Mouse (Mus musculus) lung, embryonic 14.5 days (tissue): ENCODE data around the gene Fchsd2. TPM values are rescaled to one million over a fixed set of nuclear protein-coding genes. Genes with fewer than 3 reads are reported as not detected.
A peak's percentile ranks its signal among the peaks of the same experiment; 100 is the strongest.

Source experiments
- ATAC-seq: fragments of 200-750 bp; cut with Nextera tagmentation; 2 replicates; pipeline ENCODE4 v1.8.0; 2017; ENCODE audit warnings: mild to moderate bottlenecking, moderate TSS enrichment, moderate library complexity; ENCODE audit not compliant: insufficient read depth
- DNase-seq: peaks from one replicate; pipeline ENCODE4 v3.0.0-alpha.2; 2015
- H3K27ac ChIP-seq: fragments of 300-500 bp; sonication (generic); 2 replicates; pipeline ENCODE4 v1.5.1; 2014; ENCODE audit warnings: low read depth, mild to moderate bottlenecking, moderate library complexity
- H3K27me3 ChIP-seq: fragments of 300-500 bp; sonication (generic); 2 replicates; pipeline ENCODE4 v1.6.1; 2014; ENCODE audit warnings: low read length, control low read depth; ENCODE audit not compliant: insufficient read depth
- H3K36me3 ChIP-seq: fragments of 300-500 bp; sonication (generic); 2 replicates; pipeline ENCODE4 v1.6.1; 2014; ENCODE audit warnings: control low read depth; ENCODE audit not compliant: insufficient read depth
- H3K4me1 ChIP-seq: fragments of 300-500 bp; sonication (generic); 2 replicates; pipeline ENCODE4 v1.6.1; 2014; ENCODE audit warnings: antibody characterized with exemption, control low read depth; ENCODE audit not compliant: insufficient read depth
- H3K4me2 ChIP-seq: fragments of 300-500 bp; sonication (generic); 2 replicates; pipeline ENCODE4 v1.6.1; 2014; ENCODE audit warnings: mild to moderate bottlenecking
- H3K4me3 ChIP-seq: fragments of 300-500 bp; sonication (generic); 2 replicates; pipeline ENCODE4 v1.5.1; 2014; ENCODE audit warnings: low read depth, low read length
- H3K9ac ChIP-seq: fragments of 300-500 bp; sonication (generic); 2 replicates; pipeline ENCODE4 v1.6.1; 2014
- H3K9me3 ChIP-seq: fragments of 300-500 bp; sonication (generic); 2 replicates; pipeline ENCODE4 v1.6.1; 2016; ENCODE audit warnings: low read depth, low read length, control low read depth
- CTCF ChIP-seq: IDR thresholded peaks from 2 replicates; pipeline ENCODE4 v1.5.1; 2016; ENCODE audit warnings: antibody characterized with exemption, low read depth
- WGBS: fragments of 180-500 bp; shearing (Covaris S2); extraction: QIAGEN DNeasy Blood & Tissue Kit; methylation state at CpG from one replicate; pipeline ENCODE4 v1.1.7; 2014; 5-methylcytosine and 5-hydroxymethylcytosine counted together
- polyA plus RNA-seq: library from polyadenylated mRNA; unstranded; fragments of >200 nt; fragmentation: Nextera tagmentation; extraction: Ambion mirVana; gene quantifications from 2 replicates; pipeline ENCODE4 v1.2.1, GENCODE M21; 2014

Gene Fchsd2
- polyA plus RNA-seq, 1 experiment from 2014 or later: 23.8 TPM

GRCm38 (mm10) chr7:101064697-101065688 lies 27.7 kb upstream of the Fchsd2 start:
- no peak overlapping the region for H3K9ac ChIP-seq
- no peak overlapping the region for H3K4me2 ChIP-seq
- no peaks in the 10 kb centered on the region for H3K9me3 ChIP-seq
- no peak for TF ChIP-seq CTCF
- no peaks in the 10 kb centered on the region for H3K27me3 ChIP-seq
- no peaks in the 10 kb centered on the region for H3K36me3 ChIP-seq
- no peak for DNase-seq
- no peak overlapping the region for H3K27ac ChIP-seq
- no peaks in the 10 kb centered on the region for H3K4me1 ChIP-seq
- ATAC-seq: no peak
- 73% methylated on average over 7 of the region's 7 CpGs for WGBS
- no peak overlapping the region for H3K4me3 ChIP-seq

DNA sequence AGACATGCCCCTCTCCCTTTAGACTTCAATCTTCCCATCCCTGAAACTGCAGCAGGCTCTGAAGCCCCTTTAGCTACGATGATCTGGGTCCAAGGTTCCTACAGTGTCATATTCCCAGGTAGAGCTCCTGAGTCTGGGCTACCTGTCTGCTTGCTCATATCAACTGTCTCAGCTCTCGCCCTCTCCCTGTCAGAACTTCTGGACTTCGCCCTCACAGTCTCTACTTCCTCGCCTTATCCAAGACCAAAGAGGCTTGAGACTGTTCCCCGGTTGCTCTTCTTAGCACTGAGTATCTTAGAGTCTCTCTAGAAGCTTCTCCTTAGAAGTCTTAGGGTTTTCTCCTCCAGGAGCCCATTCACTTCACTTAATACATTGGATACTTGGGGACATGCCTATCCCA lies 26.7 kb upstream of the Fchsd2 start:
- Histone ChIP-seq H3K4me3 (no peak overlapping the region), H3K27me3 (no peaks in the 10 kb centered on the region), H3K9ac (no peak overlapping the region), H3K36me3 (no peaks in the 10 kb centered on the region), H3K4me1 (no peaks in the 10 kb centered on the region), H3K4me2 (no peak overlapping the region), H3K27ac (no peak overlapping the region), H3K9me3 (no peaks in the 10 kb centered on the region)
- TF ChIP-seq CTCF: no peak
- DNase-seq (no peak), ATAC-seq (no peak)
- WGBS: 84% methylated on average over 5 of the region's 5 CpGs

GRCm38 (mm10) chr7:101066650-101067346 lies 25.9 kb upstream of the Fchsd2 start:
- H3K36me3 ChIP-seq: no peaks in the 10 kb centered on the region
- H3K9me3 ChIP-seq: no peaks in the 10 kb centered on the region
- H3K4me2 ChIP-seq: no peak overlapping the region
- H3K9ac ChIP-seq: no peak overlapping the region
- no peak overlapping the region for H3K27ac ChIP-seq
- no peaks in the 10 kb centered on the region for H3K27me3 ChIP-seq
- ATAC-seq (no peak), DNase-seq (no peak)
- H3K4me1 ChIP-seq: no peaks in the 10 kb centered on the region
- TF ChIP-seq CTCF: no peak
- WGBS: 63% methylated on average over 3 of the region's 3 CpGs
- no peak overlapping the region for H3K4me3 ChIP-seq

- Histone ChIP-seq H3K27ac (no peak overlapping the region), H3K4me3 (no peak overlapping the region), H3K4me1 (no peaks in the 10 kb centered on the region), H3K4me2 (no peak overlapping the region), H3K27me3 (no peaks in the 10 kb centered on the region), H3K36me3 (no peaks in the 10 kb centered on the region), H3K9ac (no peak overlapping the region), H3K9me3 (no peaks in the 10 kb centered on the region)
- no peak for DNase-seq
- no peak for TF ChIP-seq CTCF
- 79% methylated on average over 2 of the region's 2 CpGs for WGBS
- no peak for ATAC-seq
Observed at GRCm38 (mm10) chr7:101067521-101067920, 25.1 kb upstream of the Fchsd2 start.

DNA sequence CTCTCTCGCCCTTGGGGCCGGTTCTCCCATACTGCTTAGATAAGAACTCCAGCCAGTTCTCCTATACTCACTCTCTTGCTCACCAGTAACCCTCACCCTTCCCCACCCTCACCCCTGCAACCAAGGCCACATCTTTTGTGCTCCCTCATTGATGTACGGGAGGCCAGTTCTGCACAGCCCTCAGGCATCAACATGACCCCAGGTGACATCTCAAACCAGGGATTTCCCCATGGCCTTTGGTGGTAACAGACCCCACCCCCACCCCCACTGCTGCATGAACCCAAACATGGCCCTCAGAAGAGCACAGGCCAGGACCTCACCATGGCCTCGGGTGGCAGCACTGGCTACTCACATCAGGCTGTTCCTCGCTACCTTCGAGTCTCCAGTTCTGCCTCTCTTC lies 23.4 kb upstream of the Fchsd2 start:
- no peaks in the 10 kb centered on the region for H3K36me3 ChIP-seq
- no peaks in the 10 kb centered on the region for H3K9me3 ChIP-seq
- no peak overlapping the region for H3K4me3 ChIP-seq
- WGBS: 62% methylated on average over 6 of the region's 6 CpGs
- DNase-seq: no peak
- no peak for ATAC-seq
- no peaks in the 10 kb centered on the region for H3K27me3 ChIP-seq
- no peak overlapping the region for H3K4me2 ChIP-seq
- H3K4me1 ChIP-seq: no peaks in the 10 kb centered on the region
- H3K9ac ChIP-seq: no peak overlapping the region
- H3K27ac ChIP-seq: no peak overlapping the region
- no peak for TF ChIP-seq CTCF

DNA sequence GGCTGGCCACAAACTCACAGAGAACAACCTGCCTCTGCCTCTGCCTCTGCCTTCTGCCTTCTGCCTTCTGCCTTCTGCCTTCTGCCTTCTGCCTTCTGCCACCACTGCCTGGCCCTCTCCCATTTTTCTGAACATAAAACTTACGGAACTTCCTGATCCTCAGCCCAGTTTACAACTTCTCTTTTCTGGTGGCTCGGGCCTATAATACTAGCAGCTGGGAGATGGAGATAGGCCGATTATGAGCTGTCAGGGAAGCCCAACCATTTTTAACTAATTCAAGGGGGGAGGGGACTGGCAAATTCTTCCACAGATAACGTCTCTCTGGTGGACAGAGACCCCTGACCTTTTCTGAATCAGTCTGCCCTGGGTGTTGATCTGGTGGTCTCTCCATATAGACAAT lies 22.3 kb upstream of the Fchsd2 start:
- no peaks in the 10 kb centered on the region for H3K9me3 ChIP-seq
- no peaks in the 10 kb centered on the region for H3K36me3 ChIP-seq
- H3K4me3 ChIP-seq: no peak overlapping the region
- DNase-seq: peak; percentile 43
- H3K4me2 ChIP-seq: no peak overlapping the region
- TF ChIP-seq CTCF: no peak
- WGBS: 15% methylated on average over 4 of the region's 4 CpGs
- ATAC-seq: no peak
- no peak overlapping the region for H3K9ac ChIP-seq
- no peaks in the 10 kb centered on the region for H3K4me1 ChIP-seq
- H3K27me3 ChIP-seq: no peaks in the 10 kb centered on the region
- no peak overlapping the region for H3K27ac ChIP-seq

GRCm38 (mm10) chr7:101071020-101071419 lies 21.6 kb upstream of the Fchsd2 start:
- Histone ChIP-seq H3K27ac (no peak overlapping the region), H3K4me3 (no peak overlapping the region), H3K4me1 (no peaks in the 10 kb centered on the region), H3K9me3 (no peaks in the 10 kb centered on the region), H3K4me2 (no peak overlapping the region), H3K36me3 (no peaks in the 10 kb centered on the region), H3K9ac (no peak overlapping the region), H3K27me3 (no peaks in the 10 kb centered on the region)
- DNase-seq: no peak
- WGBS: 45% methylated on average over 6 of the region's 6 CpGs
- no peak for ATAC-seq
- no peak for TF ChIP-seq CTCF
